Mouse (Mus musculus) forebrain, embryonic 11.5 days (tissue): ENCODE measurements around the gene Uba3. TPM values are rescaled to one million over a fixed set of nuclear protein-coding genes. Genes with fewer than 3 reads are reported as not detected.

Source experiments
- ATAC-seq: fragments of 200-750 bp; cut with Nextera tagmentation; replicated peaks from 2 replicates; pipeline ENCODE4 v1.8.0; 2017; ENCODE audit warnings: moderate TSS enrichment; ENCODE audit not compliant: low FRiP score
- DNase-seq: peaks from one replicate; pipeline ENCODE4 v3.0.0-alpha.2; 2017; ENCODE audit warnings: low spot score
- H3K27ac ChIP-seq: fragments of 300-500 bp; sonication (generic); 2 replicates; pipeline ENCODE4 v1.5.1; 2014; ENCODE audit warnings: low read depth, low read length
- H3K27me3 ChIP-seq: fragments of 300-500 bp; sonication (generic); 2 replicates; pipeline ENCODE4 v1.6.1; 2014; ENCODE audit warnings: mild to moderate bottlenecking, low read length, mixed read lengths; ENCODE audit not compliant: control insufficient read depth, insufficient read depth
- H3K36me3 ChIP-seq: fragments of 300-500 bp; sonication (generic); 2 replicates; pipeline ENCODE4 v1.6.1; 2014; ENCODE audit warnings: mild to moderate bottlenecking, low read length, moderate library complexity, mixed read lengths; ENCODE audit not compliant: control insufficient read depth, insufficient read depth
- H3K4me1 ChIP-seq: fragments of 300-500 bp; sonication (generic); replicated peaks from 2 replicates; pipeline ENCODE4 v1.6.1; 2014; ENCODE audit warnings: low read length, mixed read lengths; ENCODE audit not compliant: control insufficient read depth, insufficient read depth
- H3K4me2 ChIP-seq: fragments of 300-500 bp; sonication (generic); 2 replicates; pipeline ENCODE4 v1.6.1; 2014; ENCODE audit warnings: low read depth, mild to moderate bottlenecking, low read length, moderate library complexity, mixed read lengths; ENCODE audit not compliant: severe bottlenecking
- H3K4me3 ChIP-seq: fragments of 300-500 bp; sonication (generic); 2 replicates; pipeline ENCODE4 v1.5.1; 2014; ENCODE audit warnings: low read depth, low read length
- H3K9ac ChIP-seq: fragments of 300-500 bp; sonication (generic); 2 replicates; pipeline ENCODE4 v1.6.1; 2014; ENCODE audit warnings: low read length
- H3K9me3 ChIP-seq: fragments of 300-500 bp; sonication (generic); 2 replicates; pipeline ENCODE4 v1.6.1; 2016; ENCODE audit warnings: low read length, mixed read lengths; ENCODE audit not compliant: control insufficient read depth
- WGBS: fragments of 180-500 bp; shearing (Covaris S2); extraction: QIAGEN DNeasy Blood & Tissue Kit; methylation state at CpG from one replicate; pipeline ENCODE4 v1.1.7; 2014; 5-methylcytosine and 5-hydroxymethylcytosine counted together
- polyA plus RNA-seq: library from polyadenylated mRNA; unstranded; fragments of >200 nt; fragmentation: Nextera tagmentation; extraction: Ambion mirVana; gene quantifications from 2 replicates; pipeline ENCODE4 v1.2.1, GENCODE M21; 2014

Gene Uba3
- polyA plus RNA-seq: 105 and 107 TPM in 2 replicates

DNA sequence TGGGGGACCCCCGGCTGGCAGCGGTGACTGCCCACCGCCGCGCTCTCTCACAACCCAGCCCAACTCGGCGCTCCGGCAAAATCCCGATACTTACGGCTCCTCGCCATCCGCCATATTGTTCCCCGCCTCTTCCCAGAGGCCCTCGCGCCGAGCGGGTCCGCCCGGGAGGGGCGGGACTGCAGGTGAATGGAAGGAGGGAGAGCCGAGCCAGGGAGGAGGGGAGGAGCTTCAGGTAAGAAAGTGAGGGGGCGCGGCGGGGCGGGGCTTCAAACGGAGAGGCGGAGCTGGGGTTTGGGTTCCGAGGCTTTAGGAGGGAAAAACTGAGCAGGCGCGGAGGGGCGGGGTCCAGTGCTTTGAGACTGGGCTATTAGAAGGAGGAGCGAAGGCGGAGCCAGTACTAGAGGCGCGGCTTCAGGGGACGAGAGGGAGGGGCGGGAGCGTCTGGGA is at the start of gene Uba3:
Uba3 (minus strand) TSS at position 209 of the 447 bp plus-strand sequence.
- peak within 1 kb of the TSS; percentile 71 for H3K4me2 ChIP-seq
- peak within 1 kb of the TSS; percentile 98 for H3K9ac ChIP-seq
- no peaks in the 10 kb centered on the region for H3K36me3 ChIP-seq
- ATAC-seq: peak; percentile 96
- DNase-seq: peak; percentile 100
- H3K9me3 ChIP-seq: no peaks in the 10 kb centered on the region
- peaks cover 3% of the 10 kb centered on the region; the same call in 1 of the 2 replicates for H3K4me1 ChIP-seq
- H3K27ac ChIP-seq: peak within 1 kb of the TSS; percentile 81
- peak within 1 kb of the TSS; percentile 91 for H3K4me3 ChIP-seq
- WGBS: under 1% methylated on average over 38 of the region's 38 CpGs
- no peaks in the 10 kb centered on the region for H3K27me3 ChIP-seq

DNA sequence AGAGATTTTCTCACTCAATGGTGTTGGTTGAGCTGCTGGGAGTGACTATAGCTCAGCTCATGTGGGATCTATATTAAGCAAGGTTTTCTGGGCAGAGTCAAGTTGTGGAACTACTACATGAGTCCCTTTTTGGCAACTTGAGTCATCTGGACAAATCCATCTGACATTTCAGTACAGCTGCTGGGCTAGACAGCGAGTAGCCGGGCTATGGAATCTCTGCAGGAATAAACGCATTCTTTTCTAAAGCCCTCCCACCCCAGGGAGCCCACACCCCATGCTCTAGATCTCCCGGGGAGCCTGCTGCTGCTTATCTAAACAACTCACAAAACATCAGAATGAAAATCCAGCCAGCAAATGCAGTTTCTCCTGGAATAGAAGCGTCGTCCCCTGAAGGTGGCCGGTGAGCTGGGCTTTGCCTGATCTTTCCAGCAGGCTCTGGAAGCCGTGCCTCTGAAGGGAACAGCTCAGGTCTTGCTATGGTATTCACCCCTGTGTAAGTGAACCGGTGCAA is 47.3 kb upstream of the Uba3 start, which contains the start of gene Lmod3:
Lmod3 (minus strand) TSS at position 49 of the 511 bp plus-strand sequence.
- Histone ChIP-seq H3K9me3 (no peaks in the 10 kb centered on the region), H3K4me1 (no peaks in the 10 kb centered on the region), H3K27ac (no peak within 1 kb of the TSS), H3K27me3 (no peaks in the 10 kb centered on the region), H3K4me3 (no peak within 1 kb of the TSS), H3K4me2 (no peak within 1 kb of the TSS), H3K9ac (no peak within 1 kb of the TSS), H3K36me3 (no peaks in the 10 kb centered on the region)
- ATAC-seq: no peak
- WGBS: 34% methylated on average over 9 of the region's 9 CpGs
- no peak for DNase-seq

DNA sequence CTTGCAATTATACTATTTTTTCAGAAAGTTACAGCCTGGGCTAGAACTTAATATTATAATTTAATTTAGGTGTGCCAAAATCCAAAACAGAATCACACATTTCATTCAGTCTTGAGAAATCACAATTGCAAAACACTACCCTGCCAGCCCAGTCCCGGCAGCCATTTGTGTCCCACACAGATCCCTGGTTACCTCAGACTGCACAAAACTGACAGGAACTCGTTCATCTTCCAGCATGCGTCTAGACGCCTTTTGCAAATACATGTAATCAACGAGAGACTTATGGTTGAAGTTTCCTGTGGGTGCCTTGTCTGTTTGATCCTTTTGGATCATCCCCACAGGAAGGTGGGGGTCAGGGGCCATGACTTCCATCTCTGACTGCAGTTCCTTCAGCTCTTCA is 46.6 kb upstream of the Uba3 start:
- H3K4me2 ChIP-seq: no peak overlapping the region
- WGBS: 85% methylated on average over 5 of the region's 5 CpGs
- H3K4me1 ChIP-seq: no peaks in the 10 kb centered on the region
- H3K36me3 ChIP-seq: no peaks in the 10 kb centered on the region
- H3K27me3 ChIP-seq: no peaks in the 10 kb centered on the region
- no peak for ATAC-seq
- no peak overlapping the region for H3K9ac ChIP-seq
- no peak for DNase-seq
- no peak overlapping the region for H3K27ac ChIP-seq
- H3K4me3 ChIP-seq: no peak overlapping the region
- H3K9me3 ChIP-seq: no peaks in the 10 kb centered on the region

DNA sequence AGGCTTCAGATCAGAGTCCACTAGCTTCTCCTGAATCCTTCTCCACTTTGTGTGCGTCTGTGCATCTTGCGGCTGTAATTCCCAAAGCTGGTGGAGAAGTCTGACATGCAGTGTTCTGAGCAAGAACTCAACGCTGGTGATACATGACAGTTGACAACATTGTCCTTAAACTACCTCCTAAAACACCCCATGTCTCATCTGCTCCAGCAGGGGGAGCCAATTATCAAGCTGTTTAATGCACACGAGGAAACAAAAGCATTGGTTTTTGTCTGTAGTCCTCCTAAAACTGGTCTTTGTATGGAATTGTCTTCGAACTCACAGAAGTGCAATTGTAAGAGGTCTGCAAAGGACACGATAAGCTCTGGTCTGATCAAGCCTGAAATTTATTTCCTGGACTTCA is 45.5 kb upstream of the Uba3 start:
- ATAC-seq: no peak
- WGBS: 48% methylated on average over 6 of the region's 6 CpGs

DNA sequence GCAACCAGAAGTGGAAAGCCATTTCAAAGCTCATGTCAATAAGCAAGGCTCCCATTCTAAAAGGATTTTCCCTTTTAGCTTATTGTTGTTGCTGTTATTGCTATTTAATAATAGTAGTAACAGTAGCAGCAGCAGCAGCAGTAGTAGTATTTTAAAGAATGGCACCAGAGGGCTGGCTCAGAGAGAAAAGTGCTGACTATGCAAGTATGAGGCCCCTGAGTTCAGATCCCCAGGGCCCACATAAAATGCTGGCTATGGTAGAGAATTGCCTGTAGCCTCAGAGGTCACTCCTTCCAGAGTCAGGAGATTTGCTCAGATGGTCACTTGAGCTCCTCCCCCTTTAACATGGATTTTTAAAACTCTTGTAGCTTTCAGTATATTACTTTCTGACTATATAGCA is 39.8 kb upstream of the Uba3 start:
- Histone ChIP-seq H3K4me2 (no peak overlapping the region), H3K36me3 (no peaks in the 10 kb centered on the region), H3K4me3 (no peak overlapping the region), H3K27me3 (no peaks in the 10 kb centered on the region), H3K4me1 (no peaks in the 10 kb centered on the region), H3K27ac (no peak overlapping the region), H3K9me3 (no peaks in the 10 kb centered on the region), H3K9ac (no peak overlapping the region)
- ATAC-seq (no peak), DNase-seq (no peak)

More for the DNA sequence above, 45.5 kb upstream of the Uba3 start:
- peak; percentile 56 for DNase-seq
- Histone ChIP-seq H3K4me3 (no peak overlapping the region), H3K9me3 (no peaks in the 10 kb centered on the region), H3K9ac (no peak overlapping the region), H3K4me1 (no peaks in the 10 kb centered on the region), H3K36me3 (no peaks in the 10 kb centered on the region), H3K27ac (no peak overlapping the region), H3K4me2 (no peak overlapping the region), H3K27me3 (no peaks in the 10 kb centered on the region)

DNA sequence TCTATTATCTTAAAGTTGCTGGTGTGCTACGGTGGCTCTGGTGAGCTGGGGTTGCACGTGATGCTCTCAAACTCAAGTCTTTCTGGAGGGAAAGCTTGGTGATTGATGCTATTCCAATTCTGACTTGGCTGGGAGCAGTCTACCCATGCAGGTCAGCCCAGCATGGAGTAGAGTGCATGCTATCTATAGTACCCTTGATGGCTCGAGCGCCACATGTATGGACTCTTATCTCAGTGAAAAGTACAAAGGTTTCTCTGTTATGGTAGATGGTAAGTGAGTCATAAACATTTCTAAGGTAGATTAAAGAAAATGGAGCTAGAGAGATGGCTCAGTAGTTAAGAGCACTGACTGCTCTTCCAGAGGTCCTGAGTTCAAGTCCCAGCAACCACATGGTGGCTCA is 37.1 kb upstream of the Uba3 start:
- H3K4me3 ChIP-seq: no peak overlapping the region
- no peak overlapping the region for H3K4me2 ChIP-seq
- no peaks in the 10 kb centered on the region for H3K4me1 ChIP-seq
- DNase-seq: no peak
- H3K27me3 ChIP-seq: no peaks in the 10 kb centered on the region; the same call in 1 of the 2 replicates
- H3K9ac ChIP-seq: no peak overlapping the region
- H3K9me3 ChIP-seq: no peaks in the 10 kb centered on the region
- no peaks in the 10 kb centered on the region for H3K36me3 ChIP-seq
- 91% methylated on average over 4 of the region's 4 CpGs for WGBS
- H3K27ac ChIP-seq: no peak overlapping the region
- no peak for ATAC-seq

DNA sequence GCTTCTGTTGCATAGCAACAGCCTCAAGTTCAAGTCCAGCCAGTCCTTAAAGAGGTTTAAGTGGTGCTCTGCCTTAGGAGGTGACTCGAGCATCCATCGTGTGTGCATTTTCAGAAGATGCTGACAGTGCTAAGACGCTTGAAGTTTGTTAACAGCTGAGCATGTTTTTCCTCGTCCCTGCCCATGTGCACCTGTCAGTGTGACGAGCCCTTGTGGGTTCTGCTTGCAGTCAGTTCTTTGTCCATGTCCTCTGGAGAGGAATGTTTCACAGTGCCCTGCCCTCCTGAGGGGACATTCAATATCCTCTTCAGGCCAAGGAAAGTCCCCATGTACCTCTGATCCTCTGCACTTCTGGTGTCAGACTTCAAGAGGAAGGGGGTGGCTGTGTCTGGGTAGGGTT is 34.6 kb upstream of the Uba3 start:
- ATAC-seq: no peak
- H3K27me3 ChIP-seq: no peaks in the 10 kb centered on the region; the same call in 1 of the 2 replicates
- WGBS: 89% methylated on average over 5 of the region's 5 CpGs
- no peak overlapping the region for H3K4me2 ChIP-seq
- no peak overlapping the region for H3K27ac ChIP-seq
- DNase-seq: no peak
- H3K4me1 ChIP-seq: no peaks in the 10 kb centered on the region
- H3K4me3 ChIP-seq: no peak overlapping the region
- no peaks in the 10 kb centered on the region for H3K36me3 ChIP-seq
- no peak overlapping the region for H3K9ac ChIP-seq
- no peaks in the 10 kb centered on the region for H3K9me3 ChIP-seq

DNA sequence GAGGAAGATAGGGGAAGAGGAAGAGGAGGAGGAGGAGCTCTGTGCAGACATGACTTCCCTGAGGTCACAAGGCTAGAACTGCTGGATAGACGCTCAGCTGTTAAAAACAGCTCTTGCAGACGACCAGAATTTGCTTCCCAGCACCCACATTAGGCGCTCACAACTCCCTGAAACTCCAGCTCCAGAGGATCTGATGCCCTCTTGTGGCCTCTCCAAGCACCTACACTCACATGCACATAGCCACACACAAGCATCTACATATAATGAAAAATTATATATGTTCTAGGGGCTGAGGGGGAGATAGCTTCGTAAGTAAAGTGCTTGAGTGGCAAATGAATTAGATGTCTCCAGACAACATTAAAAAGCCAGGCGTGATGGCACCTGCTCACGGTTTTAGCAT is 33.9 kb upstream of the Uba3 start:
- no peak for ATAC-seq
- Histone ChIP-seq H3K4me3 (no peak overlapping the region), H3K27ac (no peak overlapping the region), H3K9ac (no peak overlapping the region), H3K4me1 (no peaks in the 10 kb centered on the region), H3K9me3 (no peaks in the 10 kb centered on the region), H3K27me3 (no peaks in the 10 kb centered on the region; the same call in 1 of the 2 replicates), H3K36me3 (no peaks in the 10 kb centered on the region), H3K4me2 (no peak overlapping the region)
- WGBS: 90% methylated on average over 6 of the region's 6 CpGs
- no peak for DNase-seq

DNA sequence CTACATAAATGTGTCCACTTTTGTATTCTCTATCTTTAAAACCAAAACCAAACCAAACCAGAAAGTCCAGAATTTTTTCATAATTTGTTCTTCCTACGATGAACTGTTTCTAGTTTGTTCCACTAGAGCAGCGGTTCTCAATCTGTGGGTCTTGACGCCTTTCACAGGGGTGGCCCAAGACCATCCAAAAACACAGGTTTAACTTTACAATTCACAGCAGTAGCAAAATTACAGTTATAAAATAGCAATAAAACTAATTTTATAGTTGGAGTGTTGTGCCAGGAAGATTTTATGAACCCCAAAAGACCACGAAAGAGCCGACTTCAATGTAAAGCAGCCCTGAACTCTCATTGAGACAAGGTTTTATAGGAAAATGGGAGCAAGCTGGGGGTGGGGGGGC is 30.6 kb upstream of the Uba3 start:
- DNase-seq (no peak), ATAC-seq (no peak)
- H3K4me3 ChIP-seq: no peak overlapping the region
- H3K27ac ChIP-seq: no peak overlapping the region
- no peaks in the 10 kb centered on the region for H3K4me1 ChIP-seq
- no peaks in the 10 kb centered on the region; the same call in 1 of the 2 replicates for H3K27me3 ChIP-seq
- H3K4me2 ChIP-seq: no peak overlapping the region
- no peaks in the 10 kb centered on the region for H3K9me3 ChIP-seq
- WGBS: 96% methylated on average over 5 of the region's 5 CpGs
- H3K36me3 ChIP-seq: no peaks in the 10 kb centered on the region
- H3K9ac ChIP-seq: no peak overlapping the region
